Mouse (Mus musculus) layer of hippocampus, adult 11-12 months (tissue): ENCODE results near the gene Scg5.

Experiments
- DNase-seq: peaks from one replicate; pipeline ENCODE4 v3.0.0; 2022; ENCODE audit warnings: low spot score

Scg5 gene

GRCm38 (mm10) chr2:113756924-113757524 is 71.9 kb downstream of the Scg5 start:
- DNase-seq = no peak

GRCm38 (mm10) chr2:113749721-113750120 is 79.2 kb downstream of the Scg5 start:
- no peak for DNase-seq

DNA sequence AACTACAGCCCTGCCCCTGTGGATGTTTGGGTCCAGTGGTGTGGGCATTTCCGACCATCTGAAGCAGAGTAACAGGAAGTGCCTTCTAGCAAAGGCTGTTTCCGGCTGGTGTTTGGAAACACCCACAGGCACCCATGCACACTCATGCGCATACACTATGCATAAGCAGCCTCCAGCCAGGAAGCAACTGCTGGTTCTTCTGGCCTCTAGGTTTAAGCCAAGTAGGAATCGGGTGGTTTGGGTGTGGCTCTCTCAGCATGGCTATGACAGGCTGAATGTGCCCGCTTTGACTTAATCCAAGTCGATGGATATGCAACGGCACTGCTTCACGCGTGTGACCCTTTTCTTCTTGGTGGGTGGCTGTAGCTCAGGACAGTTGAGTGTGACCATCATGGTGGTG is 79.6 kb downstream of the Scg5 start:
- no peak for DNase-seq

GRCm38 (mm10) chr2:113728581-113728980 is 100.3 kb downstream of the Scg5 start:
- no peak for DNase-seq
